Mouse (Mus musculus) heart, postnatal 4 days (tissue): ENCODE results near the gene Scml4. TPM values are rescaled to one million over a fixed set of nuclear protein-coding genes. Genes with fewer than 3 reads are reported as not detected.
A peak's percentile ranks its signal among the peaks of the same experiment; 100 is the strongest.

Experiments
- DNase-seq: peaks from one replicate; pipeline ENCODE4 v3.0.0; 2021
- total RNA-seq, 2 experiments: library from RNA; stranded (reverse); gene quantifications; 2 replicates each; pipeline ENCODE4 v1.2.3; 2021

The Scml4 gene
- total RNA-seq, 2 experiments from 2014 or later, result 4.2 to 4.9 TPM

DNA sequence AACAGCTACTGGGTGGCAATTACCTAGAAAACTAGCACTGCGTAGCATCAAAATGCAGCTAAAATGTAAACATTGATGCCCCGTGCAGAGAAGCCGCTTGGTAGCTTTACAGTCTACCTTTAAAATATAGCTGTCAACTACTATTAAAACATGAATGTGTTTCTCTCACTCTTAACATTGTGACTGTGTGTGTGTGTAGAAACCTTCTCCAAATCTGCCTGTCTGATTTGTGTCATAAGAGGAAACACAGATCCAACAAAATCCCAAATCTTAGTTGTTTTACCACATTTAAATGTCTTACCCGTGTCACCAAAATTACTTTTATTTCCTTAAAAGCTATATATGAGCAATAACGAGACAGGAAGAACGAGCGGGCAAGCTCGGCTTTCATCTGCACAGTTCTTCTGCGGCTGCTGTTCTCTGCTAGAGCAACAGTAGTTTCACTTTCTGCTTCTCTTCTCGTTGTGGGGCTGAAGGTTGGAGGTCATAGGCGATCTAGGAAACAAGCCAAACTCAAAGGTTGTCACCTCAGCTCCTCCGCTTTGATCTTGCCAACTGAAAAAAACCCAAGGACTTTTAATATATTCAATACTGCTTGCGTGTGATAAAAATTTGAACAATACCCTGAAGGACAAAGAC lies 2.1 kb downstream of the Scml4 start:
- no peak for DNase-seq

GRCm38 (mm10) chr10:42862806-42863205 lies 2.6 kb downstream of the Scml4 start:
- no peak for DNase-seq

DNA sequence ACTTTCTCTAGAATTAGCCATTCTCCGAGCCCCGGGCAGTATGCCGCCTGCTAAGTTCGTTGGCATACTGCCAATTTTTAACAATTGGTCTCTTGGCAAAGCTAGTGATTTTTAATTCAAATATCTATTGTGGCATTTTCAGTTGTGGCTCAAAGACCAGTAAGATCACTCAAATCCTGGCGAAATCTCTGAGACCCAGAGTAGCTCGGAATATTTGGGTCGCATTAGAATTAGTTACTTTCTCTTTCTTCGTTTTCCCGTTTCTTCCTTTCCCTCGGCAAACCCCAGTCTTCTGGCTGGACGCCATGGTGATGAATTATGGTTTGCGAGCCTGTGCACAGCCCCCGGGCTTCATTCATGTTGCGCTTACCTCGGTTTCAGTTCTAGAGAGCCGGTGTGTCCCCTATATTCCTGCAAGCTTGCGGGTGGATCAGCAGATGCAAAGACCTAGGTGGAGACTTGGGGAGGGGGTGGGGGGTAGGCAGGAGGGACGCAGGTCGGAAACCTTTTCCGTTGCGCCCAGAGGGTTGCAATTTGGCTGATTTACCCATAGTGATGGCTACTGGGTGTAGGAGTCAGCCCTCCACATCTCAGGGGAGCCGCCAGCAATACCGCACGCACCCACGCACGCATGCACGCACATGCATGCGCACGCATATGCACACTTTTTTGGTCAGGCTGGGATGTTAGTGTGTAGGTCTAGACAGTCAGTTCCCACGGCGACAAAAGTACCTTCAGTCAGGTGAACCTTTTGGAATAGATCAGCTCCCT lies 3.6 kb downstream of the Scml4 start:
- DNase-seq, result peak; percentile 63

GRCm38 (mm10) chr10:42864696-42865095 lies 4.5 kb downstream of the Scml4 start:
- DNase-seq, result no peak

- DNase-seq, result no peak
Observed at GRCm38 (mm10) chr10:42868416-42868815, 8.2 kb downstream of the Scml4 start.

- no peak for DNase-seq
Observed at GRCm38 (mm10) chr10:42869467-42869866, 9.3 kb downstream of the Scml4 start.

- DNase-seq, result no peak
Observed at GRCm38 (mm10) chr10:42872269-42873010, 12.3 kb downstream of the Scml4 start.

- no peak for DNase-seq
Observed at GRCm38 (mm10) chr10:42873077-42873595, 13.0 kb downstream of the Scml4 start.

- no peak for DNase-seq
Observed at GRCm38 (mm10) chr10:42876172-42876571, 16.0 kb downstream of the Scml4 start.

DNA sequence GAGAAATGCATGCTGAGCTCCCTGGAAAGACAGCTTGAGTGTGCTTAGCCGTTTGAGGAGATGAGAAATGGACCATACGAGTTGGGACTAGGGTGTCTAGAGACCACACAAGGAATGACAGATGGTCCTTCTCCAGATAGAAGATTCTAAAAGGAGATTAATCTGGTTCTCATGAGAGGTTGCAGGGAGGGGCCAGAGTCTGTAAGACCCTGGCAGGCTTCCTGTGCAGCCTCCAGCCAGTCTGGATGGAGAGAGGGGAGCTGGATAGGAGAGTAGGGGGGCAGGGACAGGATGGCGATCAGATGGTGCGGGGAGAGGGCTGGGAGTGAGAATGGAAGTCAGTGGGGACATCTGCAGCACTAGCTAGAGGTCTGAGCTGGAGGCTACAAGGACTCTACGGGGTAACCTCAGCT lies 19.1 kb downstream of the Scml4 start:
- no peak for DNase-seq

- DNase-seq, result no peak
Observed at GRCm38 (mm10) chr10:42879682-42880081, 19.5 kb downstream of the Scml4 start.

DNA sequence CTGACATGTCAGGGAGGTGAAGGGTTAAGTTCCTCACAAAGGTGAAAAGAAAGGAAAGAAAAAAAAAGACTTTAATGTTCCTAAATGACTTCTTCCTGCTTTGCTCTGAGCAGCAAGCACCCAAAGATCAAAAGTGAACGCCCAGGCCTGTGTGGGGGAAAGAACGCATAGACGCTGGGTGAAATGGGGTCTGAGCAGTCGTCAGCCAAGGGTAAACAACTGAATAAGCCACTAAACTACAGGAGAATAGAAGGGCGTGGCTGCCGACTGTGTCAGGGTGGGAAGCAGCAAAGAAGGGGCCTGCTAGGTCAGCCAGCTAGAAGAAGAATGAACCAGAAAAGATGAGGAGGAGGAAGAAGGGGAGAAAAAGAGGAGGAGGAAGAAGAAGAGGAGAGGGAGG lies 26.9 kb downstream of the Scml4 start:
- no peak for DNase-seq

GRCm38 (mm10) chr10:42888241-42888640 lies 28.1 kb downstream of the Scml4 start:
- no peak for DNase-seq

GRCm38 (mm10) chr10:42890365-42890764 lies 30.2 kb downstream of the Scml4 start:
- no peak for DNase-seq

- no peak for DNase-seq
Observed at GRCm38 (mm10) chr10:42892250-42892649, 32.1 kb downstream of the Scml4 start.

GRCm38 (mm10) chr10:42892987-42893386 lies 32.8 kb downstream of the Scml4 start:
- DNase-seq, result no peak

DNA sequence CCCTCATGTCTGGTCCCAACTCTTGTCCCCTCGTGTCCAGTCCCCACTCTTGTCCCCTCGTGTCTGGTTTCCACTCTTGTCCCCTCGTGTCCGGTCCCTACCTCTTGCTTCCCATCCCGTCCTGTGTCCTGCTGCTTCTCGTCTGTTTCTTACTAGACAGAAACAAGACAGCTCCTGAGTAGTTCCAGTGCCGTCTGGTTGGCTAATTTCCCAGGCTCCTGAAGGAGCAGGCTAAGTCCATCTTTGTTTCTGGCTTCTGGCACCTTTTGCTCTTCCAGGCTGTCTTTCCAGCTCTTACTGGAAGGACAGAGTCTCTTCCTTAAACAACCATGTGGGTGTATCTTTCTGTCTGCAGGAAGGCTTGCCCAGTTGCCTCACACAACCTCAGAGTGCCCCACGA lies 33.7 kb downstream of the Scml4 start:
- DNase-seq, result peak; percentile 36

- peak; percentile 21 for DNase-seq
Observed at GRCm38 (mm10) chr10:42894263-42894662, 34.1 kb downstream of the Scml4 start.

DNA sequence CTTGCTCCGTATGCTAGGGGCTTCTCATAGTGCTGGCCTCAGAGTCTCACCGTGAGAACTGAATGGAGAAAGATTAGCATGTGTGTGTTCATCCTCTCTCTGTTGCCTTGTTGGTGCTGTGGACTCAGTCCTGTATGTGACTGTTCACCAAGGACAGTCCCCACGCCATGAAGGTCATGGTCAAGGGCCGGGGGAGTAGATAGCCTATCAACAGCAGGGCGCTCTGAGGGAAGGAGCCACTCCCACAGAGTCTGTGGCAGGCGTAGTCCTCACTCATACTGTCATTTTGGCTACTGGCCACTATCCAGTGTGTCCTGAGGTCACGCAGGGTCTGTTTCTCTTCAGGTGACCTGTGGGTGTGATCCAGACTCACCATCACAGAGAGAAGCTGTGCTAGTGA lies 34.5 kb downstream of the Scml4 start:
- peak; percentile 22 for DNase-seq

GRCm38 (mm10) chr10:42896621-42897020 lies 36.5 kb downstream of the Scml4 start:
- no peak for DNase-seq

DNA sequence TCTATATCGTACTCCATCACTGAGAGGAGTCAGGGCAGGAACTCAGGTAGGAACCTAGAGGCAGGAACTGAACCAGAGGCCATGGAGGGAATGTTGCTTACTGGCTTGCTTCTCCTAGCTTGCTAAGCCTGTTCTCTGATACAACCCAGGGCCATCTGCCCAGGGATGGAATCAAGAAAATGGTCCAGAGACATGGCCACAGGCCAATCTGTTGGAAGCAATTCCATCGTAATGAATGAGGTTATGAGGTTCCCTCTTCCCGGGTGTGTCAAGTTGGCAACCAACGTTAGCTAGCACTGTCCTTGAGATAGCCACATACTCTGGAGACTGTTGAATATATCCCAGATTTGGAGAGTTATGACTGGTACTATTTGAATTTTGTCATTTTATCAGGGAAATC lies 37.0 kb downstream of the Scml4 start:
- DNase-seq, result no peak

GRCm38 (mm10) chr10:42897632-42898031 lies 37.5 kb downstream of the Scml4 start:
- no peak for DNase-seq

- DNase-seq, result no peak
Observed at GRCm38 (mm10) chr10:42901361-42901760, 41.2 kb downstream of the Scml4 start.
